Mouse (Mus musculus) frontal cortex, postnatal 10 days (tissue): ENCODE data around the gene Pgf.
"Not testable (repeated sequence)": the region's sequence is repeated elsewhere in the genome, so short reads cannot be mapped to it uniquely, and the experiment has no call there.

Source experiments
- DNase-seq, 2 experiments: peaks; one replicate each; pipeline ENCODE4 v3.0.0; 2022; ENCODE audit warnings: low spot score in 2 of 2, mixed read lengths in 1 of 2

The Pgf gene

GRCm38 (mm10) chr12:85157797-85158460, 19.7 kb downstream of the Pgf start:
- DNase-seq = no peak

DNA sequence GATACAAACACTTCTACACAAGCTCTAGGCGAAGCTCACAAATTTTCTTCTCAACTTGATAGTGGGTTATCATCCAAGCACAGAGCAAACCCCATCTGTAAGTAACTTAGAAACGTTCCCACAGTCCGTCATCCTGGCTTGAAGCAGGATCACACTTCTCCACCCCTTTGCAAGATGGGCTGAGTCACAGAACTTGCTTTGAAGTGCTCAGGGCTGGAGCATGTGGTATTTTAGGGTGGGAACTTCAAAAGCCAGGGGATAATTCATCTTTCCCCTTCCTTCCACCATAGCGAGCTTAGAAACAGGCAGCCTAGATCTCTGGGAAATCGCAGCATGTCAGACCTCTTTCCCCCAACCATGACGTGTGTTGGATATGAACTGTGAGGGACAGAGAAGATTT, 21.3 kb downstream of the Pgf start:
- DNase-seq = no peak

DNA sequence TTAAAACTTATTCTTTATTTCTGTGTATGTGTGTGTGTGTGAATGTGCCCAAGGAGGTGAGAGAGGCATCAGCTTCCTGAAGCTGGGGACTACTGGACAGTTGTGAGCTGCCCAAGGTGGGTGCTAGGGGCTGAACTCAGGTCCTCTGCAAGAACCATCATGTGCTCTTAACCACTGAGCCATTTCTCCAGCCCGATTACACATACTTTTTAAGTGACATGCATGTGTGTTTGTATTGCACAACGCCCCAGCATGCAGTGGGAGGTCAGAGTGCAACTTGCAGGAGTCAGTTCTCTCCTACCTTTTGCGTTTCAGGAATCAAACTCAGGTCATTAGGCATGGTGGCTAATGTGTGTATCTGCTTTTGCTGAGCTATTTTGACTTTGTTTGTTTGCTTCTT, 24.6 kb downstream of the Pgf start:
- DNase-seq = no peak

- peak; percentile 72 to 74 for DNase-seq
Observed at GRCm38 (mm10) chr12:85151002-85151774, 26.4 kb downstream of the Pgf start, which contains the start of gene Rps6kl1. Rps6kl1 (minus strand) TSS chr12:85151264.

DNA sequence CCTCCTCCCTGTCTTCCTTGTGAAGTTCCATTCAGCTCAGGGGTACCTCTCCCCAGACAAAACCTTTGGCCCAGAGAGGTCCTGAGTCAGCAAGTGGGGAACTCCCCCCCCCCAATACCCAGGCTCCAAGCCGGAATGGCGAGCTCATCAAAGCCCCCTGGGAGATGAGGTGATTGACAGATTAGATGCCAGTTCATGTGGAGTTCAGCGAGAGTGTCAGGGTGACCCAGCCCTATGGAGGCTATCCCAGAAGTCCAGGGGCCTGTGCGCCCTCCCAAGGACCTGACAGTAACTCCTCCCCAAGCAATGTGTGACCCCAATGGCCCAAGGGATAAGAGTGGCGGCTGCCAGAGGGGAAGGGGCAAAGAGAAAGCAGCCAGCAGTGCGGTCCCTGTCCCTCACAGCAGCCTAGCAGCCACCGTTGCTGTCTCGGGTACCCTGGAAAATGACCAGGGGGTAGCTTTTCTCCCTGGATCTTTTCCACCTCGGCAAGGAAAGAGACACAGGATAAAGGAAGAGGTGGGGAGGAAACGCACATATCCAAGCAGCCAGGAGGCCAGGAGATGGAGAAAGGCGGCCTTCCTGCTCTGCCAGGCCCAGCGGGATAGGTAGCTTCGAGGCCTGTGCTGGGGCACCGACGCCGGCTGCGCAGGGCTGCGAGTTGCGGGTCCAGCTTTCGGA, 27.1 kb downstream of the Pgf start:
- no peak for DNase-seq

DNA sequence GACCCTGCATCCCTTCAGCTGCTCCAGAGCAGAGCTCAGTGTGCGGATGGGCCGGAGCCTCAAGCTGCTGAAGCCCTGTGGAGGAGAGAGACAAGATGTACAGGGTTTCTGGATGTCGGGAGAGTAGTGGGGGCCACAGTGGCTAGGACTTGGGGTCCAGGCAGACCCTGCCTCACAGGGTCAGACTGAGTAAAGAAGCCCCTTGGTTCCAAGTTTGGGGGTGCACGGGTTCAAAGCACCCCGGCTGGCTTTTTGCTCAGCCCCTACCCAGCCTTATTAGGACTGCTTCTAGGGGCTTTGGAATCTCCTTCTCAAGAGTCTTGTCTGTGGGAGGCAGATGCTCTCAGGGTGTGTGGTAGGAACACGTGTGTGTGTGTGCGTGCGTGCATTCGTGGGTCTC, 30.7 kb downstream of the Pgf start:
- no peak for DNase-seq

- no peak for DNase-seq
Observed at GRCm38 (mm10) chr12:85146355-85146754, 31.2 kb downstream of the Pgf start.

- no peak for DNase-seq
Observed at GRCm38 (mm10) chr12:85145630-85146029, 32.0 kb downstream of the Pgf start.

DNA sequence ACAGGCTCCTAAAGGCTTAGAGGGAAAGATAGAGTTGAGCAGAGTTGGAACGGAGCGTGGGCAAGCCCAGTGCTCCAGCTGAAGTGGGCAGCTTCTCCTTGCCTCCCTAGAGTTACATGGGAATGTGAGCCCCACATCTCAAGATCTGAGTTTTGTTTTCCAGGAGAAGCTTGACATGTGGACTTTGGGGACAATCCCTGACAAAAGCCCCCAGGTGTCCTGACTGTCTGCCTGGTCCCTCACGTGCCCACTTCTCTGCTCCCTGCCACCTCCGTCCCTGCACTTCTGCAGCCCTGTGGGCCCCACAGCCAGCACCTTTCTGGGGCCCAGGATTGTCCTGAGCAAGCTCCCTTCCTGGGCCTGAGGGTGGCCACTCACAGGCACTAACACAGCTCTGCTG, 32.8 kb downstream of the Pgf start:
- DNase-seq = no peak

GRCm38 (mm10) chr12:85144276-85144675, 33.3 kb downstream of the Pgf start:
- DNase-seq = not testable (repeated sequence)

DNA sequence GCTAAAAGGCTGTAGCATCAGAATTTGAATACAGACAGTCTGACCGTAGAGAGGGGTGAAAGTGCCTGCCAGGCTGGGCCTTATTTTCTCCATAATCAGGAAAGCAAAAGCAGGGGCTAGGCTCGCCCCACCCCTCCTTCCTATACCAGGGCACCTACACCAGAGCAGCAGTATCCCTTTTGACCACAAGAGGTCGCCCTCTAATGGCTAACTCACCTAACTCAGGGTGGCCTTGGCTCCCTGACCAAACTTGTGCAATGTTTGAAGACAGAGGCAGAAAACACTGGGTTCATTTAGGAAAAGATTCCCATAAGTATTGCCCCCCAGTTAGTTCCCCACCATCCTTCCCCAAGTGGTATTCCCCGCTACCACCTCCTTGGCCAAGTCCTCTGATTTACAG, 34.8 kb downstream of the Pgf start:
- peak in 1 of 2 experiments; percentile 74 for DNase-seq

DNA sequence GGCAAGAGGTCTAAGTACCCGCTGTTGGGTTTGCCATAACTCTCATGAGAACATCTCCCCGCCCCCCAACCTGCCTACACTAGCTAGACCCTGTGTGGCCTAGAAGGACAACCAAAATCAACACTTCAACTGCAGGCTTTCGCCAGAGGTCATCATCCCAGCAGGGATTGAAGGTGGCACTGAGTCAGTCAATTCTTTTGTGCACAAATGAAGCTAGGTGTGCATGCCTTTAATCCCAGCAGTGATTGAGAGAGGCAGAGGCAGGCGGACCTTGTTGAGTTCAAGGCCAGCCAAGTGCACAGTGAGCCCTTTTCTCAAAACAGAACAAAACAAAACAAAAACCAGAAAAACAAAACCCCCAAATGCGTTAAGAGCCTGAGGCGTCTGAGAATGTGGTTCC, 36.5 kb downstream of the Pgf start:
- DNase-seq = no peak

DNA sequence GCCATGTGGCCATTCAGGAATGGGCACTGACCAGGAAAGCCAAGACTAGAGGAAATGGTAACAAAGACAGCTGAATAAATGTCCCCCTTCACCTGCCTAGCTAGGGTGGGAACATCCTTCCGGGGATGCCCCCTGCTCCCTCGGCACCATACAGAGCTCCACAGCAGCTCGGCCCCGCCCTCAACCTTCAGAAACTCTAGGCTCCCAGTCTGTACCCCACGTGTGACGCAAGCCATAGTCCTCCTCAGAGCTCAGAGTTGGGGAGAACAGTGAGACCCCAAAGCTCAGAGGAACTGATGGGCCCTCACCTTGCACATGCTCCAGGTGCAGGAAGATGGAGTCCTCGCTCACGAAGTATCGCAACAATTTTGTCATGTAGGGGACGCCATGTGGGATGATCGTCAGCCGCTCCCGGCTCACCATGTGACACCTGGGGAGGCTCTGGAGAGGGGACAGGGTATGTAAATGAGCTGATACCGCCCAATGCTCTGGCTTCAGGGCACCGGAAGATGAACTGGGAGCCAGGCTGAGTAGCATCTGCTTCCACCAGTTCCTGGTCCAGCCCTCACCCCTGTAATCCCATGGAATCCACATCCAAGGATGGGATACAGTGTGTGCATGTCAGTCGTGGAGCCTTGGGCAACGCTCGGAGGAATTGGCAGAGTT, 37.4 kb downstream of the Pgf start:
- DNase-seq = no peak

GRCm38 (mm10) chr12:85136627-85137026, 41.0 kb downstream of the Pgf start:
- DNase-seq = no peak

GRCm38 (mm10) chr12:85135513-85136470, 41.8 kb downstream of the Pgf start:
- DNase-seq = no peak

GRCm38 (mm10) chr12:85134043-85134794, 43.4 kb downstream of the Pgf start:
- DNase-seq = no peak

GRCm38 (mm10) chr12:85131361-85131760, 46.2 kb downstream of the Pgf start:
- DNase-seq = no peak

- no peak for DNase-seq
Observed at GRCm38 (mm10) chr12:85129426-85129978, 48.1 kb downstream of the Pgf start.

DNA sequence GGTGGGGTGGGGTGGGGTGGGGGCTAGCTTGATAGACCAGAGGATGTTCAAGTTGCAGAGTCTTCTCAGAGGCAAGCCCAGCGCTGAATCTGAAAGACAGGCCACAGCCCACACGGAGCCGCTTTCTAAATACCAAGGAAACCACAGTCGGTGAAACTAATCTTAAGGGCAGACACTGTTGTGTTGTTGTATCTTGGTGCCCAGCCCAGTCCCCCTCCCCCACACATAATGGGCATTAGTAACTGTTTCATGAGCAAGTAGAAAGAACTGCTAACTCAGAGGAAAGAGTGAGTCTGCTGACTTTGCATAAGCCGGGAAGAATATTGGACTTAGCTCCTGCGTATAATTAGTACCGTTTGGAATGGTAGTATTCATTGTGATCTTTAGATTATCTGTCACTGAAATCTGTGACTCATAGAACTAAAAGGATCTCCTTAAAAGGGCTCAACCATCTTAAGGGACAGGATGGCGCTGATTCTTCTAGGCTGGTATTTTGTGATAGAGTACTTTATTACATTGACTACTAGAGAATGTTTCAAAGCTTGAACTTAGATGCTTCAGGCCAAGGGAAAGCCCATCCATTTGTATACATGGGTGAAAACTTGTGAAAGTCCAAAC, 50.5 kb downstream of the Pgf start:
- no peak for DNase-seq

- DNase-seq = no peak
Observed at GRCm38 (mm10) chr12:85124751-85125150, 52.8 kb downstream of the Pgf start.
